Mouse (Mus musculus) midbrain, embryonic 14.5 days (tissue): ENCODE results near the gene Nkx2-5. TPM values are rescaled to one million over a fixed set of nuclear protein-coding genes. Genes with fewer than 3 reads are reported as not detected.

Experiments
- ATAC-seq: fragments of 200-750 bp; cut with Nextera tagmentation; 2 replicates; pipeline ENCODE4 v1.8.0; 2017; ENCODE audit warnings: moderate number of reproducible peaks, moderate library complexity; ENCODE audit not compliant: low FRiP score, low TSS enrichment
- DNase-seq: peaks from one replicate; pipeline ENCODE4 v3.0.0-alpha.2; 2015
- H3K27ac ChIP-seq: fragments of 300-500 bp; sonication (generic); replicated peaks from 2 replicates; pipeline ENCODE4 v1.5.1; 2014; ENCODE audit warnings: mild to moderate bottlenecking, low read depth, low read length, moderate library complexity
- H3K27me3 ChIP-seq: fragments of 300-500 bp; sonication (generic); 2 replicates; pipeline ENCODE4 v1.6.1; 2014; ENCODE audit warnings: low read length, control low read depth, mixed read lengths; ENCODE audit not compliant: control insufficient read depth, insufficient read depth
- H3K36me3 ChIP-seq: fragments of 300-500 bp; sonication (generic); 2 replicates; pipeline ENCODE4 v1.6.1; 2014; ENCODE audit warnings: low read length, control low read depth; ENCODE audit not compliant: control insufficient read depth, insufficient read depth
- H3K4me1 ChIP-seq: fragments of 300-500 bp; sonication (generic); 2 replicates; pipeline ENCODE4 v1.6.1; 2014; ENCODE audit warnings: mild to moderate bottlenecking, antibody characterized with exemption, low read length, control low read depth; ENCODE audit not compliant: control insufficient read depth, insufficient read depth
- H3K4me2 ChIP-seq: fragments of 300-500 bp; sonication (generic); 2 replicates; pipeline ENCODE4 v1.6.1; 2014; ENCODE audit warnings: mild to moderate bottlenecking, low read length, moderate library complexity
- H3K4me3 ChIP-seq: fragments of 300-500 bp; sonication (generic); replicated peaks from 2 replicates; pipeline ENCODE4 v1.5.1; 2014; ENCODE audit warnings: low read depth, low read length
- H3K9ac ChIP-seq: fragments of 300-500 bp; sonication (generic); replicated peaks from 2 replicates; pipeline ENCODE4 v1.6.1; 2014; ENCODE audit warnings: mild to moderate bottlenecking, low read length, moderate library complexity
- H3K9me3 ChIP-seq: fragments of 300-500 bp; sonication (generic); 2 replicates; pipeline ENCODE4 v1.6.1; 2016; ENCODE audit warnings: low read length, control low read depth, mixed read lengths; ENCODE audit not compliant: control insufficient read depth
- WGBS: fragments of 180-500 bp; shearing (Covaris S2); extraction: QIAGEN DNeasy Blood & Tissue Kit; methylation state at CpG from one replicate; pipeline ENCODE4 v1.1.7; 2014; 5-methylcytosine and 5-hydroxymethylcytosine counted together
- polyA plus RNA-seq: library from polyadenylated mRNA; unstranded; fragments of >200 nt; fragmentation: Nextera tagmentation; extraction: Ambion mirVana; gene quantifications from 2 replicates; pipeline ENCODE4 v1.2.1, GENCODE M21; 2014

Nkx2-5 gene
- polyA plus RNA-seq, 1 experiment from 2014 or later = not detected

DNA sequence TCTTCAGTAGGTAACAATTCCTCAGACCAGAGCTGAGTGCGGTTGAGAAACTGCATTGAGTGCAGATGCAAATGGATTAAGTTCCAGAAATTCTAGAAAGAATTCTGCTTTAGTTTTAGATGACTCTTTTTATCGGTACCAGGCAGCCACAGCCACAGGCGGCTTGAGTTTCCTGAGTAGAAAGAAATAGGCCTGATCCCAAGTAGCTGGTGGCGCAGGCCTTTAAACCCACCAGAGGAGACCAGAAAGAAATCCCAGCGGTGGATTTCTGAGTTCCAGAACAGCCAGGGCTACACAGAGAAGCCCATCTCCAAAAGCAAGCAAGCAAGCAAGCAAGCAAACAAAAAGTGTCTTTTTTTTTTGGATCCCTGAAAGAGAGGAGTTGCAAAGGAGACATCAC, 8.4 kb downstream of the Nkx2-5 start:
- H3K4me2 ChIP-seq = no peak overlapping the region
- WGBS = 5% methylated on average over 5 of the region's 5 CpGs
- no peak for DNase-seq
- no peaks in the 10 kb centered on the region for H3K36me3 ChIP-seq
- H3K27ac ChIP-seq = no peak overlapping the region
- H3K9me3 ChIP-seq = no peaks in the 10 kb centered on the region
- no peaks in the 10 kb centered on the region for H3K4me1 ChIP-seq
- H3K27me3 ChIP-seq = peaks cover 80% of the 10 kb centered on the region
- H3K9ac ChIP-seq = no peak overlapping the region
- no peak for ATAC-seq
- H3K4me3 ChIP-seq = no peak overlapping the region

DNA sequence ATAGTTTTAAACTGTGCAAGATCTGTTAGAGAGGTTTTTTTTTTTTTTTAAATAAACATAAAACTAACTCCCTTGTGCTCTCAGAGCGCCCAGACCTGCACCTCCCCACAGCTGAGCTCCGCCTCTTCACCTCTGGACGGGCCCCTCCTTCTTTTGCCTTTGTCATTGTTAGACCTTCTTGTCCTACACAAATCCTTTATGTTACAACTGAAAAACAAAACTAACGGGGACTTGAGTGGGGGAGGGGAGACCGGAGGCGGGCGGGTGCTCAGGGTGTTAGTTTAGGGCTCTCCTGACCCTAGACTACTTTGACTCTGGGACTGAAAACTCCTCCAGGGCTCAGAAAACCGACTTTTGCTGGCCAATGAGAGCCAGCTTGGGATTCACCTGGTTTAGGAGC, 8.9 kb downstream of the Nkx2-5 start:
- no peaks in the 10 kb centered on the region for H3K36me3 ChIP-seq
- H3K27me3 ChIP-seq = peaks cover 76% of the 10 kb centered on the region
- no peak overlapping the region for H3K9ac ChIP-seq
- H3K4me1 ChIP-seq = no peaks in the 10 kb centered on the region
- ATAC-seq (no peak), DNase-seq (no peak)
- 4% methylated on average over 8 of the region's 8 CpGs for WGBS
- no peak overlapping the region for H3K27ac ChIP-seq
- H3K4me2 ChIP-seq = no peak overlapping the region
- H3K4me3 ChIP-seq = no peak overlapping the region
- H3K9me3 ChIP-seq = 0 out of 2 replicates have a peak, but pooled peaks cover 1% of the 10 kb centered on the region

DNA sequence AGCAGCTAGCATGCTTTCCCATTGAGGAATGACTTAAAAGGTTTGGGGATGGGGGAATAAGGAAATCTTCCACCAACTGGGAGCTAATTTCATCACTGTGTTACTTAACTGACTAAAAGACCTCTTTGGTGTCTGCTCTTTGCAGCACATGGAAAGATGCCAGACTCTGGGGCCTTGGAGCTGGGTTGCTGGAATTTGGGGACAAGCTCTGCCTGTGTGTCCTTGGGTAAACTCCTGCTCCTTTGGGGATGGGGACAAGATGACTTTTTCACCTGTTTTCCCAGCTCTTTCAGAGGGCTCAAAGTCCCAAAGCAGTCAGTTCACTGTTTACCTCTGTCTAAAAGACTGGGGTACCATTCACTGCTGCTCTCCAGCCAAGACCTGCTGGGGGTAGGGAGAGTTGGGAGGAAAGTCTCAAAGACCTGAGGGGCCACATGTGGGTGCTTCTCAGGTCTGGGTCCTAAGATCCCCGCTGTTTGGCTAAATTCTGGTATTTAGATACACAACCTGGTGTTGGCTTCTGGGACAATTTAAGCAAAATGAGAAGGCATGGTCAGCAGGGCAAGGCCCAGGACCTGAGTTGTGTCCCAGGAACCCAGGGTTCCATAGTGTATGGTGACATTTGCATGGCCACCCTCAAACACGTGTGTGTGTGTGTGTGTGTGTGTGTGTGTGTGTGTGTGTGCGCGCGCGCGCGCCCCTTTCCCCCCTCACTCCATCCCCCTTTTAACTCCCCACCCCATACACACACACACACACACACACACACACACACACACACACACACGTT, 9.6 kb downstream of the Nkx2-5 start:
- H3K27ac ChIP-seq = no peak overlapping the region
- no peaks in the 10 kb centered on the region for H3K36me3 ChIP-seq
- 0 out of 2 replicates have a peak, but pooled peaks cover 4% of the 10 kb centered on the region for H3K9me3 ChIP-seq
- 22% methylated on average over 9 of the region's 9 CpGs for WGBS
- H3K4me2 ChIP-seq = no peak overlapping the region
- no peak for ATAC-seq
- H3K4me3 ChIP-seq = no peak overlapping the region
- no peak for DNase-seq
- H3K9ac ChIP-seq = no peak overlapping the region
- H3K27me3 ChIP-seq = peaks cover 69% of the 10 kb centered on the region
- H3K4me1 ChIP-seq = no peaks in the 10 kb centered on the region

DNA sequence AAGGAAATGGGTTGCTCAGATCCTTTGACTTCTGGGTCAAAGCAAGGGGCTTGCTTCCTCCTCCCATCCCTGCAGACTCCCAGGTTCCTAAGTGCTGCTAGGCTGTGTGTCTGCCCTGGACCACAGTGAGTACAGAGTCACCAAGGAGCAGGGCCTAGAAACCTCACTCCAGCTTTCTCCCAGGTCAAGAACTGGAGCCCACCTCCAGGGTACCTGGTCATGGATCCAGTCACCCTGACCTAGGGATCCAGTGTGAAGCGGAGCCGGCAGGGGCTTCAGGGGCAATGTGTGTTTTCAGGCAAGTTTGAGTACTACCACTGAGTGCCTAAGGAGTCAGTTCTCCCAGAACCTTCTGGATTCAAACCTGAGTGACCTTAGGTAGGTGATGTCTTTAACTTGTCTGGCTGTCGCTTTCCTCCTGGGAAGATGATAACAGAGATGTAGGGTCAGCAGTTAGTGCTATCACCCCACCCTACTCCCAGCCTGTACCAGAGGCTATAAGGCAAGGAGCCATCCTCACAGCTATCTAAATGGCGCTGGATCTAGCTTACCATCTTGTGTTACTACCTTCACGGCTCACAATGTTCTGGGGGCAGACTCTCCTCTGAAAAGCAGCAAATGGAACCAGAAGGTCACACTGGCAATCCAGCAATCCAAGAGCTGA, 10.4 kb downstream of the Nkx2-5 start:
- Histone ChIP-seq H3K36me3 (no peaks in the 10 kb centered on the region), H3K4me1 (no peaks in the 10 kb centered on the region), H3K27me3 (peaks cover 62% of the 10 kb centered on the region), H3K9ac (no peak overlapping the region), H3K9me3 (0 out of 2 replicates have a peak, but pooled peaks cover 4% of the 10 kb centered on the region), H3K4me2 (no peak overlapping the region), H3K4me3 (no peak overlapping the region), H3K27ac (no peak overlapping the region)
- 73% methylated on average over 5 of the region's 5 CpGs for WGBS
- ATAC-seq (no peak), DNase-seq (no peak)

DNA sequence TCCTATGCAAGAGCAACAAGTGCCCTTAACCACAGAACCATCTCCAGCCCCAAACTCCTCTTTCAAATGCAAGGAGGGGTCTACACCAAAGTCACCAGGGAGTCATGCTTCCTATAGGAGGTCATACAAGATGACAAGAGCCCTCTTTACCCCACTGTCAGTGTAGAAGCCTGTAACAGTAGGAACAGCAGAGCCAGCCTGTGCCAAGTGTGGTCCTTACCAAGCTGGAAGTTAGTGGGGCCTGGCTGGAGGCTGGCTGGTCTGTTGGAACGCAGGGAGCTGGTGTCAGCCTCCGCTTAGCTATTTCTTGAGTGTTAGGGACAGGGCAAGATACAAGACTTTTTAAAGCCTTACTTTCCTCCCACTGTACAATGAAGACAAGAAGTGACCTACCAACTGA, 11.0 kb downstream of the Nkx2-5 start:
- Histone ChIP-seq H3K9ac (no peak overlapping the region), H3K36me3 (no peaks in the 10 kb centered on the region), H3K4me1 (no peaks in the 10 kb centered on the region), H3K4me3 (no peak overlapping the region), H3K27ac (no peak overlapping the region), H3K27me3 (peaks cover 56% of the 10 kb centered on the region), H3K9me3 (0 out of 2 replicates have a peak, but pooled peaks cover 4% of the 10 kb centered on the region), H3K4me2 (no peak overlapping the region)
- DNase-seq (no peak), ATAC-seq (no peak)
- WGBS = 71% methylated on average over 2 of the region's 2 CpGs

DNA sequence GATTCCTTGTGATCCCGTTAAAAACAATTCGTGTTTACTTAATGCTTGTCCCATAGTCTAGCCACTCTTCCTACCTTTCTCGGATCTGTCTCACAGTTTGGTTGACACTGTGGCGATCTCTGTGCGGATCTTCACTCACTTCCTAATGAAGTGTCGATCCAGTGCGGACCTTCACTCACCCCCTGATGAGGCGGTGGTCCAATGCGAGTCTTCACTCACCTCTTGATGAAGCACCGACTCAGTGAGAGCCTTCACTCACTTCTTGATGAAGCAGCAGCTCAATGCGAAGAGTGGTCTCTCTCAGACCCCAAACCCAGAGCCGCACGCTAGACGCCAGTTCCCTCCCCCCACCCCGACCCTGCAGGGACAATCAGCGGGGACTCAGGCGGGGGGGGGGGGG, 18.7 kb downstream of the Nkx2-5 start:
- 76% methylated on average over 17 of the region's 17 CpGs for WGBS
- Histone ChIP-seq H3K9ac (no peak overlapping the region), H3K9me3 (0 out of 2 replicates have a peak, but pooled peaks cover 4% of the 10 kb centered on the region), H3K27ac (no peak overlapping the region), H3K4me1 (no peaks in the 10 kb centered on the region), H3K27me3 (no peaks in the 10 kb centered on the region), H3K36me3 (no peaks in the 10 kb centered on the region), H3K4me2 (no peak overlapping the region), H3K4me3 (no peak overlapping the region)
- no peak for ATAC-seq
- no peak for DNase-seq

DNA sequence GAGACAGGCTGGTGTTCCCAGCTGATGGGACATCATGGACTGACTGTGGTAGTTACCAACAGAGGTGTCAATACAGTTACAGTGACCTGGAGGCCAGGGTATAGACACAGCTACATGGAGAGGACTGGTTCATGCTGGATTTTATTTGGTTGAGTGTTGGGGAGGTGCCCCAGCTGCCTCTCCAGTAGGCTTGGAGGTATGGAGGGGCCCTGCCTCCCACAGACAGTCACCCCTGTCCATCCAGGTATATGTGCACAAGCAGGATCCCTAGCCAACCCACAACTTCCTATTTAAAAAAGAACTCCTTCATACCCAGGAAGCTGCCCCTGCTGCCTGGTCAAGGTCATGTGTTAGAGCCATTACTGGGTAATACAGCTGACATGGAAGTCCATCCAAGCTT, 27.0 kb downstream of the Nkx2-5 start:
- H3K27me3 ChIP-seq = no peaks in the 10 kb centered on the region
- no peaks in the 10 kb centered on the region for H3K9me3 ChIP-seq
- no peak overlapping the region for H3K4me2 ChIP-seq
- H3K4me3 ChIP-seq = no peak overlapping the region
- no peak overlapping the region for H3K27ac ChIP-seq
- ATAC-seq (no peak), DNase-seq (no peak)
- no peaks in the 10 kb centered on the region for H3K36me3 ChIP-seq
- no peak overlapping the region for H3K9ac ChIP-seq
- no peaks in the 10 kb centered on the region for H3K4me1 ChIP-seq

DNA sequence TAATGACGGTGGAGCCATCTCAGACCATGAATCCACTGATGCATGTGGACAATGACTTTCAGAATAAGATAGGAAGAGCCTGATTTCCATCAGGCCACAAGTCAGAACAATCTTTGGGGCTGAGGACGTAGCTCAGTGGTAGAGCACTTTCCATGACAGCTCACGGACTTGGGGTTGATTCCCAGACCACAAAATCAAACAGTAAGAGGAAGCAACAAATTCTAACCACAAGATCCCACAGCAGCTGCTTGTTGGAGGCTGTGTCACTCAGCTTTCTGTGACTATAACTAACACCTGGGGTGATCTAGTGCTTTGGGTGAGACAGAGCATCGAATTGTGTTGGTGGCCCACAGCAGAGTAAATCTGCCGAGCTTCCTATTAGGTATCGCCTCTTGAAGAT, 28.0 kb downstream of the Nkx2-5 start:
- WGBS = 85% methylated on average over 6 of the region's 6 CpGs
- no peak for ATAC-seq

DNA sequence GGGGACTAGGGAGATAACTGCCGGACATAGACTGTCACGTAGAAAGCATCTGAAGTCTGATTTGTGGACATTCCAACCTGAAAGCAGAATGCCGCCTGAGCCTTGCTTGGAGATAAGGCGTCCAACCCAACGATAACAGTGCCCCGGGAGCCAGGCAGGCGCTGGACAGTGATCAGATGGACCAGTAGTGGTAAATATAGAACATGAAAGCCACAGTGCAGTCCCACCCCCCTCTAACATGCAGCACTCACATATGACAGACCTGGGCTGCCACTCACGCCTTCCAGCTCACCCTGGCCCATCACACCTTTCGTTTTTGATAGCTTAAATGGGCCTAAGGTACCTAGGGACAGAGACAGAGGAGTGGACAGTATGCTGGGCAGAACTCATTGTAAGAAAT, 31.3 kb downstream of the Nkx2-5 start:
- no peaks in the 10 kb centered on the region for H3K27me3 ChIP-seq
- H3K4me1 ChIP-seq = no peaks in the 10 kb centered on the region; the same call in 1 of the 2 replicates
- no peak overlapping the region for H3K9ac ChIP-seq
- 86% methylated on average over 9 of the region's 9 CpGs for WGBS
- ATAC-seq (no peak), DNase-seq (no peak)
- no peak overlapping the region for H3K4me3 ChIP-seq
- no peak overlapping the region for H3K27ac ChIP-seq
- H3K9me3 ChIP-seq = no peaks in the 10 kb centered on the region
- no peak overlapping the region for H3K4me2 ChIP-seq
- no peaks in the 10 kb centered on the region for H3K36me3 ChIP-seq

More for the DNA sequence above, 28.0 kb downstream of the Nkx2-5 start:
- Histone ChIP-seq H3K9ac (no peak overlapping the region), H3K9me3 (no peaks in the 10 kb centered on the region), H3K27ac (no peak overlapping the region), H3K36me3 (no peaks in the 10 kb centered on the region), H3K4me1 (no peaks in the 10 kb centered on the region), H3K4me2 (no peak overlapping the region), H3K4me3 (no peak overlapping the region), H3K27me3 (no peaks in the 10 kb centered on the region)
- DNase-seq = no peak
